Mouse (Mus musculus) megakaryocyte-erythroid progenitor cell, adult 5-6 weeks (primary cell): ENCODE measurements around the gene Thsd7b. TPM values are rescaled to one million over a fixed set of nuclear protein-coding genes. Genes with fewer than 3 reads are reported as not detected.

ENCODE experiments used
- ATAC-seq: replicated peaks from 2 replicates; pipeline ENCODE4 v1.8.0; 2016; ENCODE audit warnings: mild to moderate bottlenecking, inconsistent platforms; ENCODE audit not compliant: severe bottlenecking, poor library complexity, low FRiP score, low TSS enrichment
- total RNA-seq, 2 experiments: library from RNA; stranded (forward) in 1 of 2; stranded (reverse) in 1 of 2; fragments of 200-1000, 215-1000 nt in 1 of 2; fragments of >200 nt in 1 of 2; fragmentation: Nextera tagmentation in 1 of 2; gene quantifications; 2 replicates each; pipeline ENCODE4 v1.2.3; 2014 to 2017

Thsd7b gene
- total RNA-seq (2014; fragmentation: Nextera tagmentation) (not detected in 2 replicates), total RNA-seq (2017) (not detected in 2 replicates)

DNA sequence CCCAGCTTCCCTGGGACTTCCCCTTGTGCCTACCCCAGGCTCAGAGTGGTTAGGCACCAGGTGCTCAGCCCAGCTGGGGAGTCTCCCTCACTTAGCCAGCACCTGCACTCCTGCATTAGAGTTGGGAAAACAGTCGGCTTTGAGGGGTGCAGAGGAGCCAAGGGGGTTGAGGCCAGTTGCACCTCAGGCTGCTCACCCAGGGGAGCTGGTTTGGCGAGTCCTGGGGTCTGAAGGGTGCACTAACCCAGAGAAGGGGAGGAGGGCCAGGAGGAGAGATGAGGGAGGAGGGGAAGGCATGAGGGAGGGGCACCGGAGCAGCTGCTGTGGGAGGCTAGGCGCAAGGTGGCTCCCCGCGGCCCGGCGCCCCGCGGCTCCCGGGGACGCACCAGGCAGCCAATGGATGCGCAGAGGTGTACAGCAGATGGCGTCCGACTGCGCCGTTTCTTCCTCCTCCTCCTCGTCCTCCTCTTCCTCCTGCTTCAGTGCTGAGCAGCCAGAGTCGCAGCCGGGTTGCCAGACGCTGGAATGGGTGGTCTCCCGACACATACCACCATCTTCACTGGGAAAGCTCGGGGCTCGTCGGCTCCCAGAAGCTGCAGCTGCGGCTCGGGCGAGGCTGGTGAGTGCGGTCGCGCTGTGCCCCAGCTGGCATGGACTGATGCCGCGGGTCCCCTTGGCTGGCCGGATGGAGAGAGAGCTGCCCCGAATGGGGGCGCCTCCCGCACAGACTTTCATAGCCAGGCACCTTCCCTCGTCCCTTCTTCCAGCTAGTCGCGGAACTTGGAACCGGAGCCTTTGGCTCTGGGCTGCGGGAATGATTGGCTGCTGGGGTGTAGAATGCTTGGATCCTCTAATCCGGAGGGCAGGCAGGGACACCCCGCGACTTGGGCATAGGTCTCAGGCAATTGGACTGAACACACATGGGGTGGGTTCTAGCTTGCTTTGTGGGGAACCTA, at the start of gene Thsd7b:
TSS of gene Thsd7b (plus strand) at position 321 of the 956 bp plus-strand sequence.
- ATAC-seq: no peak

DNA sequence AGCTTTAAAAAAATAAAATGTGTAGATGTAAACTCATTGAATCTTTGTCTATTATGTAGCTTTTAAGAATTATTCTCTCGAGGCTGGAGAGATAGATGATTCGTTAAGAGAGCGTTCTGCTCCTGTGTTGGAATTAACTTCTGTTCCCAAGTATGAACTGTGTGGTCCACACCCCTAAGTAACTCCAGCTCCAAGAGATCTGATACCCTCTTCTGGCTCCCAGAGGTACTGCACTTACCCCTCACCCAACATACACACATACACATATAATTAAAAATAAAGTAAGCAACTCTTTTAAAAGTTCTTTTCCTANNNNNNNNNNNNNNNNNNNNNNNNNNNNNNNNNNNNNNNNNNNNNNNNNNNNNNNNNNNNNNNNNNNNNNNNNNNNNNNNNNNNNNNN, 28.8 kb upstream of the Thsd7b start:
- ATAC-seq: peak; percentile 80

DNA sequence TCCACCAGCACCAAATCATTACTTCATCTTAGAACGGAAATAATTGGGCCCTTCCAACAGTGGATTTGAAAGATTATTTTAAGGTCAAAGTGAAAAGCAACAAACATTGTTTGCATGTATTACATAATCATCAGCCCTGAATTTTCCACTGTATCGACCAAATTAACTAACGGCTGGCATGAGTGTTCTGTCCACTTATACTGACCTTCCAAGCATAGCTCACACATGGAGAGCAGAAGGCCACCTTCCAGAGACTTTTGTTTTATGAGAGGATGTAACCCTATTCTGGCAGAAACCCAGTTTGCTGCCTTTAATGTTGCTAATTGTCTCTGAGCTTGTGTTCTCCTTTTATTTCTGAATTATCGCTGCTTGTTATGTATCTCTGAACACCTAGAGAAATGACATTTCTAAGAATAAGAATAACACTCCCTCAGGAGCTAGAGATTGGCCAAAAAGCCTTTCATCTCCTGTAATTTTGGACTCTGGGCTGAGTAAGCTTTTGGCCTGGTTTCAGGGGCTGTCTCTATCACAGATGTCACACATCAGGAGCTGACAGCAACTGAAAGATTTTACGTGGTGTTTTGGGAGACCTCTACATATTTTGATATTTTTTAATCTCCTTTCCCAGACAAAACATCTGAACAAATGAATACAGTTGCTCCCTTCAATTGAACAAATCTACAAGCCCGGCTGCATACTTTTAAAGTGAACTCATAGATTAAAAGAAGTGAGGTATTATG, 22.2 kb upstream of the Thsd7b start:
- ATAC-seq: no peak

DNA sequence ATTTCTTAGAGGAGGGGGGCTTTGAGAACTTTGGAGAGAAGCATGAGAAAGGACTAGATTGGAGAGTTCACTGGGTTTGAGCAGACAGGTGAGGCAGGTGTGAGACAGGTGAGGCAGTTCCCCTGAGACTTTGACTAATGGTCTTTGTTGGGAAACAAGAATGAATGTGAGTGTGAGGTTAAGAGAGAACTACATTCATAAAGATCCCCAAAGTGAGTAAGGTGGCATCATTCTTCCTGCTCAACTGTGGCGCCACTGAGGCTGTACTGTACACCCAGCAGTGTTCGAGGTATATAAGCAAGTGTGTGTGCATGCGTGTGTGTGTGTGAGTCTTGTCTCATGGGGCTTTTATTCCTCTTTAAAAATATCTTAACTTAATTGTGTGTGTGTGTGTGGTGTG, 6.4 kb upstream of the Thsd7b start:
- no peak for ATAC-seq

DNA sequence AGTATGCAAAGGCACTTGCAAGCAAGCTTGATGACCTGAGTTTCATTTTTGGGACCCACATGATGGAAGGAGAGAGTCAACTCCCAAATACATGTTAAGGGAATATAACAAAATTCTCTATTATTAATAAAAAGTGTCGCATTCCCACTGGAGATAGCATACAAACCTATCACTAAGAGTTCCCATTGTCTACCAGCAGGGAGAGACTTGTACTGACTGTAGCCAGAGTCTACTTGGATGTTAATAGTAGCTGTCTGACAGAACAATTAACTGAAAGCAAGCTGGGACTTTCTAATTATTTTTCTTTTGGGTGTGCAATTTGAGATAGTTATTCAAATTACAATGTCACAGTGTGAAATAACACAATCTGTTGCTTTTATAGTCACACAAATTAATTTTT, 31.1 kb downstream of the Thsd7b start:
- ATAC-seq: no peak

DNA sequence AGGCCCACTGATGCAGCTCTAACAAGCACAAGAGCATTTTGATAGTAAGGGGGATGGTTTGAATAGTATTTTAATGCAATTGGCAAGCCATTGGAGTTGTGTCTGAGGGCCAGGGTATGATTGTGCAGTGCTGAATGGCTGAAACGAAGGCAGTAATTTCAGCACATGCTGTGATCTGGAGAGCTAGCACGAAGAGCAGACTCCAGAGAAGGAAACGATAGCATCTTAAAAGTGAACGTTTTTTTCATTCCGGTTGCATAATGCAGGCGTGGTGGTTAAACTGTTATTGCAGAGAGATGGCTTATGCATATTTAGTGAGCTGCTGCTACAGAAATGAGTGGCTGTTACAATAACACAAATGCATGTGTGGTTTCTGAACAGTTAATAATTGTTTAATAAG, 51.3 kb downstream of the Thsd7b start:
- ATAC-seq: no peak

DNA sequence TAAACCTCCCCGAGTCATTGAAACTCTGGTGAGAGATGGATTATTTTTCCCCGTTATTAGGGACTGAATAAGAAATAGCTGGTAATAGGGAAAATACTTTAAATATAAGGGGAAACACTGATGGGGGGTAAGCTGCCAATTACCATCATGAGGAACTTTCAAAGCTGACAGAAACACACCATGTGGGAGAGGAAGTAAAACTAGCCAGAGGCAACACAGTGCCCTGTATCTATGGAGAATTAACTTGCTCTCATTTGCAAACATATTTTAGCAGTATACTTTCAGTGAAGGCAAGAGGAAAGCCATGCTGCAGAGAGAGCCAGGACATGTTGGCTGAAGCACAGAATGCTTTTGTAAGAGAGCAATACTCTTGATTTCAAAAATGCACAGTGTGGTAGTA, 51.7 kb downstream of the Thsd7b start:
- ATAC-seq: no peak

DNA sequence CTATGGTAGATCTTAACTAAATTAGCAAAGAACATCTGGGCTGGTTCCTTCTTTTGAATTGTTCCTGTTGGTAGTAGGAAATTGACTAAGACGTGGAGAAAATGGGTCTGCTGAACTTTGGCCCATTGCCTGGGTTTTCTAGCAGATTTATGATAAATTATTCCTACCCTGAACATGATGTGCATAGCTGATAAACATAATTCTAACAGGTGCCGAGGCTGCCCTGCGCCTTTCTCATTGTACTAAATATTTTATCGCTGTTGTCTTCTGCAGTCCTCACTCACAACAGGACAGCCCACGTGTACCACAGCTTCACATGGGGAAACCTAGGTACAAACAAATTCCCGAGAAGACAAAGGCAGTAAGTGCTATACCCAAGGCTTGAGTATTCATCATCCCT, 83.5 kb downstream of the Thsd7b start:
- no peak for ATAC-seq

DNA sequence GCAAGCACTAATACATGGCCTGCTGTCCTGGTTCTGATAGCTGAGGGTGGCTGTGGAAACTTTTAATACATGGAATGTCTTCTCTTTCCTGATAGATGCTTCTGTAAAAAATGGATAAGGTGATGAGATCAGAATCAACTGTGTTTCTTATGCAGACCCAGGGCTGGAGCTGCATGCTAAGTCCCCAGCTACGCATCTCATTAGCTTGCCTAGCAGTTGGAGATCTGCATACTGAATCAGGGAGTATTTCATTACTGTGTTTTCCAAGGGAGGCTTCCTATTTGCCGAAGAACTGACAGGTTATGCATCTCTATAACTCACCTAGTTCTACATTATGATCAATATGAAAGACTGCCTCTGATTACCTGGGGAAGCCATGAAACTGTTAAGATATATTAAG, 84.3 kb downstream of the Thsd7b start:
- no peak for ATAC-seq

DNA sequence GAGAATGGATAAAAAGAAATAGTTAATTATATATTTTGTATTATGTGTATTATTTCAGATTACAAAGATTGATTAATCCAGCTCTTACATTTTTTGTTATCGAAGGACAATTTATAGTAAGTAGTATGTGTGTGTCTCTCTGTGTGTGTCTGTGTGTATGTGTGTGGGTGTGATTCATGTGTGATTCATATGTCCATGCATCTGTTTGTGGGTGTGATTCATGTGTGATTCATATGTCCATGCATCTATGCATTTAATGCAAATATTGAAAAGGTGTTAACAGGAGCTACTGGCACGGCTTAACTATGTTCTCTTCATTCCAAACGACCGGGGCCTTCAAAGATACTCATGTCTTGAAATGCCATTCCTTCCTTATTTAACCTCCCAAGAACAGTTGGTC, 90.3 kb downstream of the Thsd7b start:
- ATAC-seq: no peak

DNA sequence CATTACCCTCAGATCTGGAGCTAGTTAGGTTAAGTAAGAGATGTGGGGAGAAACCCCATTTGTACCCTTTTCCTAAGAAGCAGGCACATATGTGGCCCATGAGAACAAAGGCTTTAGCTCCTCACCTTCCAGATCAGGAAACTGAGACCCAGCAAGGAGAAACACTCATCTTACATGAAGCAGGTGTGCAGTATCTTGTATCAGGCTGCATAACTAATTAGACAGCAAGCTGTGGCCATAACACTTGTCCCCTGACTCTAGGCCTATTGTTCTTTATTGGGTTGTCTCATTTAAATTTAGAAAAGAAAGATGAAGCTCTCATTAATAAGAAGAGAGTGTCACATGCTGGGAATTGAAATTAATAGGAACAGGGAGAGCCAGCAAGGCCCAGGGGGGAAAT, 91.7 kb downstream of the Thsd7b start:
- no peak for ATAC-seq

DNA sequence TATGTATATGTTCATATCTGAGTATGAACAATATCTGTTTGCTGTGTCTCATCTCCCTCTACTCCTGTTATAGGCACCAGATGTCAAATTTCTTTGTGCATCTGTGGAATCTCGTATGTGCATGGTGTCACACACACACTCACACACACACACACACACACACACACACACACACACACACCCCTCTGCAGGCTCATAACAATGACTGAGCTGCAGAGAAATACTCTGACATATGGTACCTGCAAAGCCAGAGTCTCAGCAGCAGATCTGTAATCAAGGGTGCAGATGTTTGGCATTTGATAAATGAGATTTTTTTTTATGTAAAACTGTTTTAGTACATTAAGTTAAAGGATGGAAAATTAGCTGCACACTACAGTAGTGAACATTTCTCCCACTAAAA, 92.5 kb downstream of the Thsd7b start:
- ATAC-seq: no peak

DNA sequence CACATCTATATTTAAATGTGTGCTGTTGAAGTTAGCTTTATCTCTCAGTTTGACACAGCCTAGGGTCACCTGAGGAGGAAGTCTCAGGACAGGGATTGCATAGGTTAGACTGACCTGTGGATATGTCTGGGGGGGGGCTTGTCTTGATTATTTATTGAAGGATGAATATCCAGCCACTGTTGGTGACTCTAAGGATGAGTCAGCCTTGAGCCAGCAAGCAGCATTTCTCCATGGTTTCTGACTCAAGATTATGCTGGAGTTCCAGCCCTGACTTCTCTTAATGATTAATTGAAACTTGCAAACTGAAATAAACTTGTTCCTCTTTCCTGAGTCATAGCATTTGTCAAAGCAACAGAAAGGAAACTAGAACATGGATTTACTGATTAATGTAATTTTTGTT, 113.4 kb downstream of the Thsd7b start:
- no peak for ATAC-seq

DNA sequence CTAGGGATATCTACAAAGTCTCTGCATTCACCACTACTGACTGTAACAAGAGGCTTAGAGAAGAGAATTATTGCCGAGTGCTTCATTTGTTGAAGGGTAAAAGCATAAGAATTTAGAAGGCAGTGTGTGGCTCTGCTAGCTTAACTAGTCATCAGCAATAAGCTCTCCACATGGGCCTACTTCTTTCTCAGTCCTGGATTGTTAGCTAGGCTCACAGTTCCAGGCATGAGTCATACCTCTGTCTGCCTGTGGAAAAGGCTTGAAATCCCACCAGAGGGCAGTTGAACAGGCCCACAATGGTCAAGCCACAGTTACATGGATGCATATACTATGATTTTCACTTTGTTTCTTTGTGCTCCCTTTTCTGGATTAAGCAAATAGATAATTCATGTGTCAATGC, 138.5 kb downstream of the Thsd7b start:
- ATAC-seq: no peak

DNA sequence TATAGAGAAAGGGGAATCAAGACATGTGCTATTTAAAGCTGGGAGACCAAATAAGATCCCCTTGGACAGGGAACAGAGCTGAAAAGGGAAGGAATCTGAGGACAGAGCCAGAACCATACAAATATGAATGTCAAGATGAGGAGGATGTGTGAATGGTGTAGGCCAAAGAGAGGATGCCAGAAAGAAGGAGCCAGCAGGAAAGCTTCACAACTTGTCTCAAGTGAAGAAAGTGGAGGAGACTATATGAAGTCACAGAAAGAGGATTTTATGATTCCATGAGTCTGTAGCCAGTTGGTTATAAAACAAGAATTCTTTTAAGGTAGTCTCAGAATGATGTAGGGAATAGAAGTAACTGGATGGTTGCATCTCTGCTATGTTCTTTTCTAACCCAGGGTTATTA, 148.5 kb downstream of the Thsd7b start:
- no peak for ATAC-seq

DNA sequence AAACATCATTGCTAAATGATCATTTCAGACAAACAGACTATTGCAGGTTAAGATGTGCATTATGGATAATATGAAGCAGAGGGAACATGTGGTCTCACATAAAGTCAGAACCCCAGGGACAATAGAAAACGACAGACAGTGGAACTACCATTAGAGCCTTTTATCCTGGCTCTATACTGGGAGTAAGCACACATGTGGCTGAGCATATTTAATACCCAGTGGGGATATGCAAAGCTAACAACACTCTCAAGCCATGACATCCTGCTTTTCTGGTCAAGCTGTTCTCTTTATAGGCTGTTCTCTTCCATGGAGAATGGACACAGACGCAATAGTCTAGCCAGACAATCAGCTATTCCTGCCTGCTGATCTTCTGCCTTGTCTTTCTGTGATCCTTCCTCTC, 191.3 kb downstream of the Thsd7b start:
- ATAC-seq: no peak

DNA sequence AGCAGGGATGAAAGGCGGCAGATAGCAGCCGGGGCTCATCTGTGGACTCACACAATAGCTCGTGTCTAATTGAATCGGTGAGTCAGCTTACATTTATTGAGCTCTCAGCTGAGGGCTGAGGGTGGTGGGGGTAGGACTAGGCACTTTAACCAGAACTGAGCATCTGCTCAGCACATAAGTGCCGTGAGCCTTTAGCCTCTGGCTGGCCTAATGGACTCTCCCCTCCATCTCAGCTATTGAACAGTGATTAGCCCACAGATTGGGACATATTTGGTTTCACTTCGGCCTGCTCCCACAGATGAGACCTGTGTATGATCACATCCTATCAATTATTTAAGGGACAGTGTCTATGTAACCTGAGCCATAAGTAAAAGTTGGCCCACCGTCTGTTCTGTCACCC, 200.4 kb downstream of the Thsd7b start:
- ATAC-seq: no peak

DNA sequence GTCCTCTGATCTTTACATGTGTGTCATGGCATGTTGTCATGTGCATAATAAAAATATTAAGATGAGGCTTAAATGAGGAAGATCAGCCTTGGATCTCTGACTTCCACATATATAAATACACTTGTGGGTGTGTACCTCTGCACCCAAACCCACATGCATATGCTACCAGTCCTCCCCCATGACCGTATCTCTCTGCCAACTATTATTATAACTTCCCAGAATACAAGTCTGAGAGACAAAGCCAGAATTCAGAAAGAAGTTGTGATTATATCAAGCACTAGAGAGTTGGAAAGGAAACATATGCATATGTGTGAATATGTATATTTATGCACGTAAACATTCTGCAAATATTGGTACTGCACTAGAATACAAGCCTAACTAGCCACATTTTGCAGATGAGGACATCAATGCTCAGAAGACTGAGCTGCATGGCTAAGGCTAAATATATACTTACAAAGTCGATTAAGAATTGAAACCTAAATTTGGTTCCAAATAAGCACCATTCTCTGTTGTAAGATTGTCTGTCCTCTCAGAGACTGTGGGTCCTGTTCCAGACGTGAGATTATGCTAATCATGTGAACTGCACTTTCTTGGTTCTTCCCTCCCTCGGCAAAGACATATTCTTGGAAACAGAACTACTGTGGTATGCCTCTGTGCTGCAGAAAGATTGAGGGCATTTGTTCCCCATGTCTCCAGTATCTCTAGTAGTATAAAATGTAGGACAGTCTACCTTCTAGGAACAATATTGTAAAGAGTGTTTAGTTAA, 211.3 kb downstream of the Thsd7b start:
- no peak for ATAC-seq

DNA sequence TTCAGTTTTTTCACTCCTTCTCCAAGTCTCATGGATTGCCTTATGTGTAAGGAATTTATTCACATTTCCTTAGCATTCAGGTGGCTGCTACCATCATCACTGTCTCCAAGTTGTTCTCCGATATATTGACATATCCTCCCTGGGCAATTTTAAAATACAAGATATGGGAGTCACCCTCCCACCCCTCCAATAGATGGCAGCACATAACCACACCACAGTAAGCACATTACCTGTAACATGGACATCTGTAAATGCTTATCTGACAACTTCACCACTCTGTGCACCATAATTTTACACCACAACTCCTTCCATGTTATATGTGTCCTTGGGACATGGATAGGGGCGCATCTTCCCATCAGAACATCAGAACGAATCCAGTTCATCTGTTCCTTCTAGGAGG, 218.0 kb downstream of the Thsd7b start:
- peak; percentile 67; the same call in 1 of the 2 replicates for ATAC-seq

DNA sequence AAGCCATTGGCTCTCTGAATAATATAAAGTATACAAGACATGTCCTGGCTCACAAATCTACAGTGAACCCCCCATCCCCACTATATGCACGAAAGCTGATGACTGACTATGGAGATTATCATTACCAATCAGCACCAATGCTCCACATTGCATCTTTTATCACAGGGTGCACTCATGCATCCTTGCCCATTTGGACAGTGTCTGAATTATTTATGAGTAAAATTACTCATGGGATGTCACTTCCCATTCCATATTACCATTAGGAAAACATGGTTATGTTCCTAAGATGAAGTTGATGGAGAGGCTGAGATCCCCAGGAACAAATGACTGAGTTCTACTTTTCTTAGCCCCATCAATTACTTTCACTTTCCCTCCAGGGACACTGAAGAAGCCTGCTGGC, 220.8 kb downstream of the Thsd7b start:
- no peak for ATAC-seq
